Mouse (Mus musculus): ENCODE data around the gene Abca12. TPM values are rescaled to one million over a fixed set of nuclear protein-coding genes. Genes with fewer than 3 reads are reported as not detected.
A peak's percentile ranks its signal among the peaks of the same experiment; 100 is the strongest.

Abca12 gene
- polyA plus RNA-seq, 1 experiment from 2014 or later = 0.01 TPM

DNA sequence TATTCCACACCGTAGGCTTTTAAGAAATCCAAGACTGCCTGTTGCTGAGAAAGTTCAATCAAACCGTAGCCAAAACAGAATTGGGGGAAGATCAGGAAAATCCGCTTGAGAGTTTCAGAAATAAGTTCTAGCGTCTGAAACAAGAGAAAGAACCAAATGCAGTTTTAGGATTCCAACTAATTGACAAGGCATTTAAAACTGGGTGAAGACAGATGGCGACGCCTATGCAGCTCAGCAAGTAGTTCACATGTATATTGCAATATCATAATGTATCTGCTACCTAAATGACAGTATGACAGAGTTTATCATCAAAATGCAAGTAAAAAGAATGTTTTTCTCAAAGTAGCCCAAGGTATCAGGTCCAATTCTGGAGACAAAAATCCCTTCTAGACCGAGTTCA lies 151.2 kb downstream of the Abca12 start:
- no peak for ATAC-seq (replicated peaks; ENCODE audit: low FRiP score)
- WGBS = 94% methylated on average over 7 of the region's 7 CpGs
- Histone ChIP-seq H3K27me3 (no peaks in the 10 kb centered on the region), H3K4me2 (no peak overlapping the region), H3K4me1 (no peaks in the 10 kb centered on the region), H3K9ac (no peak overlapping the region), H3K9me3 (replicated peaks) (no peaks in the 10 kb centered on the region), H3K36me3 (no peaks in the 10 kb centered on the region), H3K27ac (no peak overlapping the region), H3K4me3 (replicated peaks) (no peak overlapping the region)

DNA sequence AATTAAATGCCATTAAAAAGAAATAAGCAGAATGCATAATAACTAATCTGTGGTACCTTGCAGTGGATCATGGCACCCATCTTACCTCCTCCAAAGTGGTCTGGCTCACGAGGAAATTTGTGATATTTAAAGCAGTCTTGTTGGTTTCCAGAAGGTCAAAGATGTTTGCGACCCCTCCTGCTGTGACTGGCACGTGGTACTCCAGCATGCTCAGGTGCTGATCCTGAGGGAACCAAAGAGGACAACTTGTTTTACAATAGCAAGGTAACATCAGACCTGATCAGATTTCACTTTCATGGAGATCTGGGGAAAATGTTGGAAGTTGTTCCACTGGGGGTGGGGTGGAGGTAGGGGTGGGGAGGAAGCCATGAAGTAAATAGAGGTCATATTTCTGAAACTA lies 170.1 kb downstream of the Abca12 start:
- Histone ChIP-seq H3K36me3 (no peaks in the 10 kb centered on the region), H3K9me3 (replicated peaks) (no peaks in the 10 kb centered on the region), H3K4me1 (no peaks in the 10 kb centered on the region), H3K27ac (no peak overlapping the region), H3K4me3 (replicated peaks) (no peak overlapping the region), H3K9ac (no peak overlapping the region), H3K4me2 (no peak overlapping the region), H3K27me3 (no peaks in the 10 kb centered on the region)
- no peak for ATAC-seq (replicated peaks; ENCODE audit: low FRiP score)
- WGBS = 53% methylated on average over 3 of the region's 3 CpGs

DNA sequence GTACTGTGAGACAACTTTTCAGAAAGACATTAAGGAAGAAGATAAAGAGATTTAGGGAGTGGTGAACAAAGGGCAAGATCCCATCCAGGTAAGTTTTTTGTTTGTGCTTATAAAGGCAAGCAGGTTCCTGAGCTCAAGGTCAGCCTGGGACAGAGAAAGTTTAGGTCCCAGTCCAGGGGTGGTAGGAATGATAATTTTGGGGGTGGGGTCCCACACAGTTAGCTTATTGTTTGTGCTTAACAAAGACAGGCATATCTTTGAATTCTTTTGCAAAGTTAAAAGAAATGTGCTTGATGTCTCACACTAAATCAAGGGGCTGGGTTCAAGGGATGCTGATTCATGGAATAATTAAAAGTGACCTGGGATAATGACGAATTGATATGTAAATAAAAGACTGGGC lies 173.3 kb downstream of the Abca12 start:
- Histone ChIP-seq H3K4me2 (no peak overlapping the region), H3K9ac (no peak overlapping the region), H3K4me3 (replicated peaks) (no peak overlapping the region), H3K9me3 (replicated peaks) (no peaks in the 10 kb centered on the region), H3K27ac (no peak overlapping the region), H3K4me1 (no peaks in the 10 kb centered on the region), H3K27me3 (no peaks in the 10 kb centered on the region), H3K36me3 (no peaks in the 10 kb centered on the region)
- WGBS = 93% methylated on average over 1 of the region's 1 CpGs
- no peak for ATAC-seq (replicated peaks; ENCODE audit: low FRiP score)

- Histone ChIP-seq H3K9me3 (replicated peaks) (no peaks in the 10 kb centered on the region), H3K9ac (no peak overlapping the region), H3K4me2 (no peak overlapping the region), H3K4me1 (no peaks in the 10 kb centered on the region), H3K27me3 (no peaks in the 10 kb centered on the region), H3K4me3 (replicated peaks) (no peak overlapping the region), H3K36me3 (no peaks in the 10 kb centered on the region), H3K27ac (no peak overlapping the region)
- 90% methylated on average over 4 of the region's 4 CpGs for WGBS
- ATAC-seq (replicated peaks; ENCODE audit: low FRiP score) = no peak
Measured at GRCm38 (mm10) chr1:71239586-71239985, 175.1 kb downstream of the Abca12 start.

- ATAC-seq (replicated peaks; ENCODE audit: low FRiP score) = no peak
- H3K9ac ChIP-seq = no peak overlapping the region
- no peaks in the 10 kb centered on the region for H3K36me3 ChIP-seq
- H3K27me3 ChIP-seq = no peaks in the 10 kb centered on the region
- no peaks in the 10 kb centered on the region for H3K9me3 ChIP-seq (replicated peaks)
- H3K27ac ChIP-seq = no peak overlapping the region
- no peak overlapping the region for H3K4me3 ChIP-seq (replicated peaks)
- H3K4me1 ChIP-seq = no peaks in the 10 kb centered on the region
- WGBS = 95% methylated on average over 3 of the region's 3 CpGs
- no peak overlapping the region for H3K4me2 ChIP-seq
Measured at GRCm38 (mm10) chr1:71235335-71235734, 179.4 kb downstream of the Abca12 start.

DNA sequence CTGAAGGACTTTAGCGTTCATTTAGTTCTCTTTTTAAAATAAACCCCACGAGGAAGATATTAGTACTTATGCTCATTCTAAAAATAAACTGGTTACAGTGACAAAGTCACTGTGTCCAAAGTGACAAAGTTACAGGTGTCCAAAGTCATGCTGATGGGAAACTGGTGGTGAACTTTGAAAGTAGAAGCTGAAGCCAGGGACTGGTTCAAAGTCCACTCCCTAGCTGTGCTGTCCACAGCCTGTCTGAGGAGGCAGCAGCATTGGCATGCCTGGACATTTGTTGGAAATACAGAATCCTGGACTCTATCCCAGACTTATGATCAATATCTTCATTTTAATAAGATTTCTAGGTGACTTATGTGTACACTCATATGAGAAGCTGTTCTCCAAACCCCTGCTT lies 183.5 kb downstream of the Abca12 start:
- no peak overlapping the region for H3K9ac ChIP-seq
- H3K4me2 ChIP-seq = no peak overlapping the region
- no peak for ATAC-seq (replicated peaks; ENCODE audit: low FRiP score)
- H3K27me3 ChIP-seq = no peaks in the 10 kb centered on the region
- H3K4me3 ChIP-seq (replicated peaks) = no peak overlapping the region
- no peaks in the 10 kb centered on the region for H3K36me3 ChIP-seq
- 80% methylated on average over 2 of the region's 2 CpGs for WGBS
- H3K27ac ChIP-seq = no peak overlapping the region
- H3K4me1 ChIP-seq = no peaks in the 10 kb centered on the region
- no peaks in the 10 kb centered on the region for H3K9me3 ChIP-seq (replicated peaks)

DNA sequence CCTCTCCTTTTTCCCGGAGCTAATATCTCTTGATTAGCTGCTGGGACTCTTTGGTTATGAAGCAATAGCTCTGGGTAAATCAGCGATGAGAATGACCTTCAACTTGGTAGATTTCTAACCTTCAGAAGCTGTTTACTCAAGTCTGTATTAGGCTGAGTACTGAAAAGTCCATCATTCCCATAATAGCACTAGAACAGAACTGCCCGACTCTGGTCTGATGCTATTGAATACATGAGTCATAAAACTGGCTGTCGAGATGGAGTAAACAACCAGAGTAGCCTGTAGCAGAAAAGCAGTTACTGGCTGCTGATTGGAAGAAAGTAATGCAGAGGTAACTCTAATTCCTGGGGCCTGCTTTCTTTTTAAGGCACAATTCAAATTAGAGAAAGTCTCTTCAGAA lies 211.1 kb downstream of the Abca12 start:
- no peak overlapping the region for H3K4me2 ChIP-seq
- 71% methylated on average over 4 of the region's 4 CpGs for WGBS
- H3K9me3 ChIP-seq (replicated peaks) = no peaks in the 10 kb centered on the region
- no peak overlapping the region for H3K9ac ChIP-seq
- H3K4me3 ChIP-seq (replicated peaks) = no peak overlapping the region
- H3K4me1 ChIP-seq = no peaks in the 10 kb centered on the region
- no peak for ATAC-seq (replicated peaks; ENCODE audit: low FRiP score)
- H3K36me3 ChIP-seq = no peaks in the 10 kb centered on the region
- H3K27me3 ChIP-seq = no peaks in the 10 kb centered on the region
- H3K27ac ChIP-seq = no peak overlapping the region

- no peak for ATAC-seq (replicated peaks; ENCODE audit: low FRiP score)
- Histone ChIP-seq H3K4me2 (no peak overlapping the region), H3K4me1 (no peaks in the 10 kb centered on the region), H3K36me3 (no peaks in the 10 kb centered on the region), H3K27ac (no peak overlapping the region), H3K27me3 (no peaks in the 10 kb centered on the region), H3K4me3 (replicated peaks) (no peak overlapping the region), H3K9me3 (replicated peaks) (no peaks in the 10 kb centered on the region), H3K9ac (no peak overlapping the region)
- 80% methylated on average over 6 of the region's 6 CpGs for WGBS
Measured at GRCm38 (mm10) chr1:71196191-71196590, 218.5 kb downstream of the Abca12 start.

DNA sequence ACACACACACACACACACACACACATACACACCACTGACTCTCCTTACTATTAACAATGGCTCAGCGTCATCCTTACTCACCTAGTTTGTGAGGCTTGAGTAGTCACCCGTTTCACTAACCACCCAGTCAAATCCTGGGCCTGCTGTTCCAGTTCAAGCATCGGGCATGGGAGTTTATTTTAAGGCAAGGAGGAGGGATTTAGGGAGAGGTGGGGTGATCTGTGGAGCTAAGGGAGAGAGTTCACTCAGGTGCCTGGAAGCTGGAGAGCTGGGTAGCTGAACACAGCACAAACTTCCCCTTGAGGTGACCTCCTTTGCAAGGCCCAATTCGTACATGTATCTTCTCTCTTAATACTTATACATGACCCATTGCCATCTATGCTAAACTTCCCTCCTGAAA lies 219.4 kb downstream of the Abca12 start:
- H3K4me1 ChIP-seq = no peaks in the 10 kb centered on the region
- no peaks in the 10 kb centered on the region for H3K36me3 ChIP-seq
- H3K27ac ChIP-seq = no peak overlapping the region
- no peaks in the 10 kb centered on the region for H3K9me3 ChIP-seq (replicated peaks)
- no peak overlapping the region for H3K9ac ChIP-seq
- no peak overlapping the region for H3K4me2 ChIP-seq
- H3K4me3 ChIP-seq (replicated peaks) = no peak overlapping the region
- WGBS = 59% methylated on average over 4 of the region's 4 CpGs
- peak; percentile 52; the same call in 1 of the 2 replicates for ATAC-seq (replicated peaks; ENCODE audit: low FRiP score)
- H3K27me3 ChIP-seq = no peaks in the 10 kb centered on the region

DNA sequence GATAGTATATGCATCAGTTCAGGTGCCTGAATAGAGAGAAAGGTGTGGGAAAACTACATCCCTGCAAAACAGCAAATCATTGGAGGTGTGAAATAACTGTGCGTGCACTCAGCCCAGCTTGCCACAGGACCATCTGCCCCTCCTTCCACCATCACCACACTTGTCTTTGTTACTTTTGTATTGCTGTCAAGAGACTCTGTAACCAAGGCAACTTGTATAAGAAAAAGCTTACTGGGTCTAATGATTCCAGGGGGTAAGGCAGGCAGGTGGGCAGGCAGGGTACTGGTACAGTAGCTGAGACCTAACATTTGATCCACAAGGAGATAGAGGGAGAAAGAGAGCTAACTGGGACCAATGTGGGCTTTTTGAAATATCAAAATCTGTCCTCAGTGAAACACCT lies 220.8 kb downstream of the Abca12 start:
- Histone ChIP-seq H3K27ac (no peak overlapping the region), H3K36me3 (no peaks in the 10 kb centered on the region), H3K9ac (no peak overlapping the region), H3K4me2 (no peak overlapping the region), H3K4me1 (no peaks in the 10 kb centered on the region), H3K9me3 (replicated peaks) (no peaks in the 10 kb centered on the region), H3K27me3 (no peaks in the 10 kb centered on the region), H3K4me3 (replicated peaks) (no peak overlapping the region)
- ATAC-seq (replicated peaks; ENCODE audit: low FRiP score) = no peak
- WGBS = 79% methylated on average over 1 of the region's 1 CpGs

Other genes starting within 250 kb of the Abca12 start
- gene Atic, start 142.2 kb upstream of the Abca12 start, polyA plus RNA-seq (2015; fragmentation: Nextera tagmentation; extraction: Ambion mirVana) = 62.8 and 66.1 TPM in 2 replicates
- 142 and 164 TPM in 2 replicates for gene Fn1, start 238.3 kb upstream of the Abca12 start, polyA plus RNA-seq (2015; fragmentation: Nextera tagmentation; extraction: Ambion mirVana)

Measured in kidney, embryonic 15.5 days (tissue).